Mouse (Mus musculus) bone marrow, adult 2 months (tissue): ENCODE measurements around the gene Fnip2.

Source experiments
- CTCF ChIP-seq: fragments of 200-500 bp; IDR thresholded peaks from 2 replicates; pipeline ENCODE4 v1.5.1; 2011; ENCODE audit warnings: low read length, control low read depth; ENCODE audit not compliant: control insufficient read depth, insufficient read depth
- POLR2A ChIP-seq: fragments of 200-500 bp; IDR thresholded peaks from 2 replicates; pipeline ENCODE4 v1.6.1; 2011; ENCODE audit warnings: low read depth, mild to moderate bottlenecking, control low read depth, low read length, borderline replicate concordance; ENCODE audit not compliant: control insufficient read depth

- TF ChIP-seq POLR2A: no peak
- no peak for TF ChIP-seq CTCF
These were observed 48.7 kb downstream of the Fnip2 start for GRCm38 (mm10) chr3:79518761-79519527.
